Mouse (Mus musculus) hindbrain, embryonic 11.5 days (tissue): ENCODE measurements at regions not wholly inside any gene's neighbourhood (a gene's known extent, or its start where the extent isn't known, plus 50 kb on each side); places are given as distances from the start of the nearest gene placed in this dataset.

ENCODE experiments used
- ATAC-seq: fragments of 200-750 bp; cut with Nextera tagmentation; 2 replicates; pipeline ENCODE4 v1.8.0; 2017; ENCODE audit warnings: mild to moderate bottlenecking, moderate TSS enrichment, moderate library complexity; ENCODE audit not compliant: low FRiP score
- DNase-seq: peaks from one replicate; pipeline ENCODE4 v3.0.0-alpha.2; 2015; ENCODE audit warnings: low spot score
- H3K27ac ChIP-seq: fragments of 300-500 bp; sonication (generic); 2 replicates; pipeline ENCODE4 v1.5.1; 2014; ENCODE audit warnings: mild to moderate bottlenecking, low read depth, low read length
- H3K27me3 ChIP-seq: fragments of 300-500 bp; sonication (generic); 2 replicates; pipeline ENCODE4 v1.6.1; 2014; ENCODE audit warnings: mild to moderate bottlenecking, low read length, moderate library complexity, mixed read lengths; ENCODE audit not compliant: control insufficient read depth, insufficient read depth
- H3K36me3 ChIP-seq: fragments of 300-500 bp; sonication (generic); 2 replicates; pipeline ENCODE4 v1.6.1; 2014; ENCODE audit warnings: mild to moderate bottlenecking, low read length, moderate library complexity, mixed read lengths; ENCODE audit not compliant: control insufficient read depth, insufficient read depth
- H3K4me1 ChIP-seq: fragments of 300-500 bp; sonication (generic); replicated peaks from 2 replicates; pipeline ENCODE4 v1.6.1; 2014; ENCODE audit warnings: low read length, mixed read lengths; ENCODE audit not compliant: control insufficient read depth, insufficient read depth
- H3K4me2 ChIP-seq: fragments of 300-500 bp; sonication (generic); replicated peaks from 2 replicates; pipeline ENCODE4 v1.6.1; 2014; ENCODE audit warnings: mild to moderate bottlenecking, low read depth, low read length
- H3K4me3 ChIP-seq: fragments of 300-500 bp; sonication (generic); 2 replicates; pipeline ENCODE4 v1.5.1; 2014; ENCODE audit warnings: low read depth, low read length
- H3K9ac ChIP-seq: fragments of 300-500 bp; sonication (generic); 2 replicates; pipeline ENCODE4 v1.6.1; 2014; ENCODE audit warnings: low read depth, low read length
- H3K9me3 ChIP-seq: fragments of 300-500 bp; sonication (generic); 2 replicates; pipeline ENCODE4 v1.6.1; 2016; ENCODE audit warnings: low read length; ENCODE audit not compliant: control insufficient read depth
- WGBS: fragments of 180-500 bp; shearing (Covaris S2); extraction: QIAGEN DNeasy Blood & Tissue Kit; methylation state at CpG from one replicate; pipeline ENCODE4 v1.1.7; 2014; 5-methylcytosine and 5-hydroxymethylcytosine counted together

DNA sequence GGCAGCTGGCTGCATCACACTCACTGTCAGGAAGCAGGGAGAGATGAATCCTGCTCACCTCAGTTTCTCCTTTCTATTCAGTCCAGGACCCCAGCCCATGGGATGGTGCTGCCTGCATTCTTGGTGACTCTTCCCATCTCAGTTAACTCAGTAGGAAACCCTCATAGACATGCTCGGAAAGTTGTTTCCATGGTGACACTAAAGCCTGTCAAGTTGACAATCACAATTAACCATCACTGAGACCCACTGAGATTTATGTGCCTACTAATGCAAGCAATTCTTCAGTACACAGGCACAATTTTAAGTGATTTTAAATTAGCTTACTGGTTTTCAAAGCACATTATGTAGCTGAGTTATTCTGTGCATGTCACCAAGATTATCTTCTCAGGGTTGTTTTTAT is 83.8 kb upstream of the Slc35f3 start:
- 42% methylated on average over 1 of the region's 1 CpGs for WGBS
- Histone ChIP-seq H3K36me3 (no peaks in the 10 kb centered on the region), H3K27ac (no peak overlapping the region), H3K27me3 (no peaks in the 10 kb centered on the region), H3K4me3 (no peak overlapping the region), H3K4me1 (no peaks in the 10 kb centered on the region), H3K9ac (no peak overlapping the region), H3K4me2 (no peak overlapping the region), H3K9me3 (no peaks in the 10 kb centered on the region)
- ATAC-seq, result no peak
- DNase-seq, result no peak

DNA sequence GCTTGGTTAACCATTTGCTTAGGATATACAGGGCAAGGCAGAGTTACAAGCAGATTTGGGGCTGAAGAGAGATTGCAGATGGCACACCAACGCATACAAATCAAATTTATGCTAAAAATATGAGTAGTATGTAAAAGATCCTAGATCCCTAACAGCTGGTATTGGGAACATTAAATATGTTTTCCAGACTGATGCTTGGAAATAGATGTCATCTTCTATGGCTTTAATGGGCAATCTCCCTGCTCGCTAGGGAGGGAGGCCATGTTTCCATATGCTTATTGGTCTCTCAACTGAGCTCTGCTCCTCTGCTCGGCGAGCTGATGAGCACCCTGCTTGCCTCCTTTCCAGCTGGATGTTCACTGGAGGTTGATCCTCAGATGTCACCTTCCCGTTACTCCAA is 82.0 kb upstream of the Slc35f3 start:
- 64% methylated on average over 5 of the region's 5 CpGs for WGBS
- no peak overlapping the region for H3K4me3 ChIP-seq
- H3K4me1 ChIP-seq, result no peaks in the 10 kb centered on the region
- DNase-seq (no peak), ATAC-seq (no peak)
- no peak overlapping the region for H3K9ac ChIP-seq
- no peak overlapping the region for H3K4me2 ChIP-seq
- no peak overlapping the region for H3K27ac ChIP-seq
- H3K36me3 ChIP-seq, result no peaks in the 10 kb centered on the region
- H3K27me3 ChIP-seq, result no peaks in the 10 kb centered on the region
- H3K9me3 ChIP-seq, result no peaks in the 10 kb centered on the region

DNA sequence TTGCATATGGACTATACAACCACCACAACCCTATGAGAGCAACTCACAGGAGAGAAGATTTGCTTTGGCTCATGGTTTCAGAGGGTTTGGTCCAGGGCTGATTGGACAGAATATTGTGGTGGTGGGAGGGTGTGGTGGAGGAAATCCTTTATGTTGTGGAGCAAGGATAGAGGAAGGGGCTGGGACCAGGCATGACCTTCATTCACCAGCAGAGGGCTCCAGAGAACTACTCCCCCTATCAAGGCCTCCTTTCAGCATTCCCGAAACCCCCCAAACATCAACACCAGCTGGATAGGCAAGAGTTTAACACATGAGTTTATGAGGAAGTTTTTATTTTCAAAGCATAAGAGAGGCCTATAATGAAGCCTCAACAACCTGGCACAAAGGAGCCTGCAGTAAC is 76.7 kb upstream of the Slc35f3 start:
- no peaks in the 10 kb centered on the region for H3K36me3 ChIP-seq
- H3K4me1 ChIP-seq, result no peaks in the 10 kb centered on the region
- H3K9ac ChIP-seq, result no peak overlapping the region
- H3K4me3 ChIP-seq, result no peak overlapping the region
- no peaks in the 10 kb centered on the region for H3K9me3 ChIP-seq
- no peak overlapping the region for H3K4me2 ChIP-seq
- WGBS, result 61% methylated on average over 1 of the region's 1 CpGs
- peak; percentile 12 for DNase-seq
- no peaks in the 10 kb centered on the region for H3K27me3 ChIP-seq
- ATAC-seq, result no peak
- no peak overlapping the region for H3K27ac ChIP-seq

DNA sequence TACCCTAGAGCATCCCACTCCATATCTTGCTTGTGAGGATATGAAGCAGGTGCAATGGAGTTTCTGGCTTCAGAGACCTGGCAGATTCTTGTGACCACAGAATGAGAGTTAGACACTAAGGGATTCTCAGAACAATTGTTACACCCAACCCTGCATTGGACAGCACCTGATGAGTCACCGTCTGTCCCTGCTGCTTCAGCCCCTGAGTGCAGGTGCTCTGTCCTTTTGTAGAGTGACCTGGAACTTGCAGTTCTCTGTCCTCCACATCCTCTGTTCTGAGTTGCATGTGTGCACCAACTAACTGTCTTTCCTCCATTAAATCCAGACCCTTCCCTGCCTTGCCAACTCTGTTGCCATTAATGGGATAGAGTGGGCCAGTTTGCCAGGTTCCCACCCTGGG is 66.6 kb upstream of the Slc35f3 start:
- no peak overlapping the region for H3K4me3 ChIP-seq
- H3K9me3 ChIP-seq, result no peaks in the 10 kb centered on the region
- DNase-seq, result no peak
- no peak overlapping the region for H3K27ac ChIP-seq
- no peak for ATAC-seq
- H3K36me3 ChIP-seq, result no peaks in the 10 kb centered on the region
- H3K4me2 ChIP-seq, result no peak overlapping the region
- H3K4me1 ChIP-seq, result no peaks in the 10 kb centered on the region
- H3K27me3 ChIP-seq, result no peaks in the 10 kb centered on the region
- WGBS, result 89% methylated on average over 1 of the region's 1 CpGs
- H3K9ac ChIP-seq, result no peak overlapping the region

DNA sequence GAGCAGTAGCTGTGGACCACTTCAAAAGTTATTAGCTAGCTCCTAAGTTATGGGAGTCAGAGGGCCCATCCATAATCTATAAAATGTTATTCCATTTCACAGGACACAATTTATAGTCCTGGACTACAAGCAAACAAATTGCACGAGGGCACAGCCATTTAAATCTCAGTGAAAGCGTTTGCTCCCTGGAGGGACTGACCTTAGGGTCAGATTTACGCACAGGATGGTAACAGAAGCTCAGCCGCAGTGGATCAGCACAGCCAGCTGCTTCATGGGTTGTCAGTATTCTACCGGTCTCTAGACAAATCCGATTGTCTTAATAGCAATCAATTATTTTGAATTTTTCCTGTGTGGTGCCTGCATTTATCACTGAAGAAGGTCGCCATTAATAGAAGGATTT is 65.8 kb upstream of the Slc35f3 start:
- DNase-seq (peak; percentile 20), ATAC-seq (no peak)
- Histone ChIP-seq H3K9me3 (no peaks in the 10 kb centered on the region), H3K4me1 (no peaks in the 10 kb centered on the region), H3K4me2 (no peak overlapping the region), H3K9ac (no peak overlapping the region), H3K4me3 (no peak overlapping the region), H3K27ac (no peak overlapping the region), H3K36me3 (no peaks in the 10 kb centered on the region), H3K27me3 (no peaks in the 10 kb centered on the region)
- 29% methylated on average over 7 of the region's 7 CpGs for WGBS

DNA sequence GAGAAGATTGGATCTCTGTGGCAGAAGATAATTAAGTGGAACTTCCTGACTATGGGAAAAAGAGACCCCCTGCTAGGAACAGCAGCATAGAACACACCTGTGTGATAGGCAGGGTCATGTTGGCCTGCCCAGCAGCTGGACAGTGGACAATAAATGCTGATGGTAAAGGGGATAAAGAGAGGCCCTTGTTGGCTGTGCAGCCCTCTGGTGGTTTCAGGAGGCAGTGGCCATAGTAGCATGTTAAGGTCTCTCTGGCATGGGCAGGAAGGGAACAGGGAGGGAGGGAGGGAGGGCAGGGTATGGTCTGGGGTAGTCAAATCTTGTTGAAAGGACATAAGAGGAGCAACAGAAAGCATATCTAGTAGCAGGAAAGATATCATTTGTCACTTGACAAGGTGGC is 58.7 kb upstream of the Slc35f3 start:
- no peaks in the 10 kb centered on the region for H3K9me3 ChIP-seq
- no peak overlapping the region for H3K27ac ChIP-seq
- no peaks in the 10 kb centered on the region for H3K36me3 ChIP-seq
- no peak overlapping the region for H3K4me2 ChIP-seq
- no peak overlapping the region for H3K9ac ChIP-seq
- no peaks in the 10 kb centered on the region for H3K27me3 ChIP-seq
- ATAC-seq (no peak), DNase-seq (no peak)
- no peaks in the 10 kb centered on the region for H3K4me1 ChIP-seq
- no peak overlapping the region for H3K4me3 ChIP-seq

DNA sequence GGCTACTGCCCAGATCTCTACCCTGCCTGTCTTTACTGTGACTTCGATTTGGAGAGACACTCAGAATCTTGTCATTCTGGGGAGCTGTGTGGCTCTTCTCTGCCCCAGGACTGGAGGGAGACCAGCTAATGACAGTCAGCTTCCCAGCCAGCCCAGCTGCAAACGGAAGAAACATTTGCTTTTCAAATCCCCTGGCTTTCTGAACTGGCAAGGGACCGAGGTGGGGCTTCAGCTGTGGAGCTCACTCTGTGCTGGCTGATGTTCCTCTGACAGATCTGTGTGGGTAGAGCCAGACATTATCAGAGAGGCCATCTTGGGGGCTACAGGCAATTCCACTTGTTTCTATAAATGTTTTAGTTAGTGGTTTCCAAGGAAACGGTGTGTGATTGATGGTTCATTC is 54.0 kb upstream of the Slc35f3 start:
- no peak overlapping the region for H3K9ac ChIP-seq
- H3K4me1 ChIP-seq, result no peaks in the 10 kb centered on the region
- no peaks in the 10 kb centered on the region for H3K9me3 ChIP-seq
- DNase-seq (no peak), ATAC-seq (no peak)
- 63% methylated on average over 4 of the region's 4 CpGs for WGBS
- H3K36me3 ChIP-seq, result no peaks in the 10 kb centered on the region
- no peak overlapping the region for H3K4me2 ChIP-seq
- no peak overlapping the region for H3K27ac ChIP-seq
- no peaks in the 10 kb centered on the region for H3K27me3 ChIP-seq
- no peak overlapping the region for H3K4me3 ChIP-seq
